Mouse (Mus musculus): Measurements from ENCODE around the gene Aars. TPM values are rescaled to one million over a fixed set of nuclear protein-coding genes. Genes with fewer than 3 reads are reported as not detected.
"Not testable (repeated sequence)": the region's sequence is repeated elsewhere in the genome, so short reads cannot be mapped to it uniquely, and the experiment has no call there.

Gene Aars
- polyA plus RNA-seq, 1 experiment, result not detected

DNA sequence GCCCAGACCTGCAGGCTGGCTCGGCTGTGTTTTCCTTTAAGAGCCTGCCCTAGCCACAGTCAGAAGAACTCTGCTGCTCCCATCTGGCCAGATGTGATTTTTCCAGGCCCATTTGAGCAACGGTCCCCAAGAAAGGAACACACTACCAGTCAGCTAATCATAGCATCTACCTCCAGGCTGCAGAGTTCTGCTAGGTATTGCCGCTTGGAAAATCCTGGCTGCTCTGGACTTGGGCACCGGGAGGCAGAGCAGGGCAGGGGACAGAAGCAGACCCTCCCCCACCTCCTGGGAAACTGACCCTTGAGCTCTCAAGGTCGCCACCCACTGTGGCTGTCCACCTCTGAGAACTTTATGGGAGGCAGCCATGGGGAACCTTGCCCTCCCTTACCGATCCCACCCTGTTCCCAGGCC is 46.9 kb downstream of the Aars start:
- no peak overlapping the region for H3K4me3 ChIP-seq (ENCODE audit: insufficient read depth, low read depth, low read length)
- H3K4me1 ChIP-seq (ENCODE audit: control insufficient read depth, insufficient read depth, low read length), result peaks cover 13% of the 10 kb centered on the region
- TF ChIP-seq POLR2A (IDR thresholded peaks at IDR 0.05; ENCODE audit: insufficient read depth, low read depth, low read length), result no peak
- no peak for TF ChIP-seq CTCF (IDR thresholded peaks at IDR 0.05; ENCODE audit: insufficient read depth, low read depth, low read length)
- 43% methylated on average over 6 of the region's 6 CpGs for WGBS
- no peak overlapping the region for H3K27ac ChIP-seq (ENCODE audit: insufficient read depth, low read depth, low read length)

DNA sequence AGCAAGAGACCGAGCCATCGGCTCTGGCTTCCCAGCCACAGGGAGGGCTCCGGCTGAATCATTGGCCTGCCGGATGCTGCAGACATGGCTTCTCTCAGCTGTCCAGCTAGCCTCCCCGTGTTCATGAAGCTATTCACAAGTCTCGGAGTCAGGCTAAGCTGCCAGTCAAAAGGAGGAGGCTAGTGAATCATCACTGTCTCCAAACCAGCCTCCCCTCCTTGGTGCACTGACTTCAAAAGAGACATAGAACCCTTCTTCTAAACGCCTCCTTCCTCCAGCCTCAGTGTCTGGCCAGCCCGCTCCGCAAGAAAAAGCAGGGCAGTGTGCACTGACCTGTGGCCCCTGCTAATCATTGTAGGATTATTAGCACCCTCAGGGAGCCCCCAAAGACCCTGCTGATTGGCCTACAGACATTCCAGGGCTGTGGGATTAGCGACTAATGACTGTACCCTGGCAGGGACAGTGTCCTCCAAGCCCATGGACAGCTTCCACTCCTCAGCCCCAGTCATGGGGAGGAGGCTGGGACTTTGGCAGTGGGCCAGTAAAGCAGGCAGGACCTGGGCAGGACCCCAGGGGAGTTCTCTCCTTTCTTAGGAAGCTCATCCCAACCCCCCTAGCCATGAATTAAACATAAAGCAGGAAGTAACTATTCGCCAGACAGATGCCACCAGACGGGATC is 48.8 kb downstream of the Aars start:
- no peak for TF ChIP-seq POLR2A (IDR thresholded peaks at IDR 0.05; ENCODE audit: insufficient read depth, low read depth, low read length)
- TF ChIP-seq CTCF (IDR thresholded peaks at IDR 0.05; ENCODE audit: insufficient read depth, low read depth, low read length), result no peak
- H3K27ac ChIP-seq (ENCODE audit: insufficient read depth, low read depth, low read length), result no peak overlapping the region
- 45% methylated on average over 12 of the region's 12 CpGs for WGBS
- peaks cover 13% of the 10 kb centered on the region for H3K4me1 ChIP-seq (ENCODE audit: control insufficient read depth, insufficient read depth, low read length)
- H3K4me3 ChIP-seq (ENCODE audit: insufficient read depth, low read depth, low read length), result no peak overlapping the region

DNA sequence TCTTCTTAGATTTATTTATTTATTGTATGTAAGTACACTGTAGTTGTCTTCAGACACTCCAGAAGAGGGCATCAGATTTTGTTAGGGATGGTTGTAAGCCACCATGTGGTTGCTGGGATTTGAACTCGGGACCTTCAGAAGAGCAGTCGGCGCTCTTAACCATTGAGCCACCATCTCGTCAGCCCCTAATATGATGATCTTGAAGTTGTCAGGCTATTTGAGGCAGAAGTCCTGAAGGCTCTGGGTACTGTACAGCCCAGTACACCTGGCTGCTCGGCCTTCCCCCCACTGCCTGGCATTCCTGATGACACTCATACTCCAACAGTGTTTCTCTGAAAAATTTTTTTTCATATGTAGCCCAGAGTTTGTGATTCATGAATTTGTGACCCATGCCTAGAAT is 51.0 kb downstream of the Aars start:
- H3K4me1 ChIP-seq (ENCODE audit: control insufficient read depth, insufficient read depth, low read length), result peaks cover 13% of the 10 kb centered on the region
- H3K27ac ChIP-seq (ENCODE audit: insufficient read depth, low read depth, low read length); H3K4me3 ChIP-seq (ENCODE audit: insufficient read depth, low read depth, low read length): not testable (repeated sequence)
- WGBS, result 91% methylated on average over 5 of the region's 5 CpGs

GRCm38 (mm10) chr8:111090126-111090525 is 57.2 kb downstream of the Aars start:
- Histone ChIP-seq H3K4me3 (ENCODE audit: insufficient read depth, low read depth, low read length) (no peak overlapping the region), H3K27ac (ENCODE audit: insufficient read depth, low read depth, low read length) (no peak overlapping the region), H3K4me1 (ENCODE audit: control insufficient read depth, insufficient read depth, low read length) (peaks cover 5% of the 10 kb centered on the region; the same call in 1 of the 2 replicates)
- TF ChIP-seq CTCF (IDR thresholded peaks at IDR 0.05; ENCODE audit: insufficient read depth, low read depth, low read length) (no peak), POLR2A (IDR thresholded peaks at IDR 0.05; ENCODE audit: insufficient read depth, low read depth, low read length) (no peak)
- WGBS, result 2% methylated on average over 2 of the region's 2 CpGs

- no peak overlapping the region for H3K4me3 ChIP-seq (ENCODE audit: insufficient read depth, low read depth, low read length)
- TF ChIP-seq CTCF (IDR thresholded peaks at IDR 0.05; ENCODE audit: insufficient read depth, low read depth, low read length), result no peak
- no peak for TF ChIP-seq POLR2A (IDR thresholded peaks at IDR 0.05; ENCODE audit: insufficient read depth, low read depth, low read length)
- H3K4me1 ChIP-seq (ENCODE audit: control insufficient read depth, insufficient read depth, low read length), result peaks cover 10% of the 10 kb centered on the region; the same call in 1 of the 2 replicates
- H3K27ac ChIP-seq (ENCODE audit: insufficient read depth, low read depth, low read length), result no peak overlapping the region
- WGBS, result 51% methylated on average over 7 of the region's 7 CpGs
Measured at GRCm38 (mm10) chr8:111091706-111092105, 58.8 kb downstream of the Aars start.

DNA sequence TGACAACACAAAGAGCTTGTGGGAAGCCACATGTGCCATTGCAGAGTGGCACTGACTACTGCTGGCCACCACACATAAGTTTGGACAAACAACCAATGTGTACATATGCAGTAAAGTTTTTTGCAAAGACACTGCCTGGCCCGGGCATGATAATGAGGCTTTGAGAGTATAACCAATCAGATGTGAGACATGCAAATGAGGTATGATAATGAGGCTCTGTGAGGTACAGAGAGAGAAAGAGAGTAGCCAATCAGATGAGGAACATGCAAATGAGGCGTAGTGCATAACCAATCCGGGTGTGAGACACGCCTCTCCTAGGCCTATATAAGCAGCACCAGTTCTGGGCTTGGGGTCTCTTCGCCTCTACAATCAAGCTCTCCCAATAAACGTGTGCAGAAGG is 59.4 kb downstream of the Aars start, which contains the start of gene Clec18a:
TSS of gene Clec18a (minus strand) at position 101 of the 400 bp plus-strand sequence.
- WGBS, result 86% methylated on average over 6 of the region's 6 CpGs
- H3K4me1 ChIP-seq (ENCODE audit: control insufficient read depth, insufficient read depth, low read length), result peaks cover 10% of the 10 kb centered on the region; the same call in 1 of the 2 replicates
- H3K4me3 ChIP-seq (ENCODE audit: insufficient read depth, low read depth, low read length); H3K27ac ChIP-seq (ENCODE audit: insufficient read depth, low read depth, low read length): not testable (repeated sequence)

GRCm38 (mm10) chr8:111093865-111094718 is 61.1 kb downstream of the Aars start, which contains the start of gene Pdpr:
TSS of gene Pdpr (plus strand) at chr8:111094630.
- 4% methylated on average over 72 of the region's 72 CpGs for WGBS
- TF ChIP-seq POLR2A (IDR thresholded peaks at IDR 0.05; ENCODE audit: insufficient read depth, low read depth, low read length) (peak; percentile 51), CTCF (IDR thresholded peaks at IDR 0.05; ENCODE audit: insufficient read depth, low read depth, low read length) (no peak)
- peak within 1 kb of the TSS; percentile 97 for H3K27ac ChIP-seq (ENCODE audit: insufficient read depth, low read depth, low read length)
- H3K4me1 ChIP-seq (ENCODE audit: control insufficient read depth, insufficient read depth, low read length), result peaks cover 10% of the 10 kb centered on the region; the same call in 1 of the 2 replicates
- H3K4me3 ChIP-seq (ENCODE audit: insufficient read depth, low read depth, low read length), result peak within 1 kb of the TSS; percentile 98

DNA sequence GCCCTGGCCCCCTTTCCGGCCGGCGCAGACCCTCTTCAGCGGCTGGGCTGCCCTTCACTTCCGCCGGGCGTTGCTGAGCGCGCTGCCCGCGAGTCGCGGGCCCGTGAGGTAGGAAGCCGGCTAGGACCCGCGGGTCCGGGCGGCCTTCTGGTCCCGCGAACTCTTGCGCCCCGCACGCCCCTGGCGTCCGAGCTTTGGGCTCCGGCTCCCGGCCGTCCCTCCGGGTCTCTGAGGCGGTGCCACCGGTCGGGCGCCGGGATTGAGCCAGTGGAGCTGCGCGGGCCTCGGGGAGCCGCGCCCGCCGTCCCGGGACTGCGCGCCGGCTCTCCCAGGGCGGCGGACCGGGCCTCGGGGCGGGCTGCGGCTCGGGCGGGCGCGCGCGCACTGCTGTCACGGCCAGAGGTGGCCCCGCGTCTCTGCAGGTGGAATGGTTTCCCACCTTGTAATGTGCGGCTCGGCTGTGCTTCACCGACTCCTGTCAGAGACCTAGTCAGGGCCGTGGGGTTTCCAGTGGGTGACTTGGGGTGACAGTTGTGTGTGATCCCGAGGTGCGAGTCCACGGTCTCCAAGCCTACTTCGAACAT is 61.9 kb downstream of the Aars start:
- Histone ChIP-seq H3K4me1 (ENCODE audit: control insufficient read depth, insufficient read depth, low read length) (peaks cover 10% of the 10 kb centered on the region; the same call in 1 of the 2 replicates), H3K4me3 (ENCODE audit: insufficient read depth, low read depth, low read length) (peak overlapping the region; percentile 98)
- WGBS, result under 1% methylated on average over 69 of the region's 69 CpGs
- H3K27ac ChIP-seq (ENCODE audit: insufficient read depth, low read depth, low read length), result not testable (repeated sequence)

Other genes with a start within 250 kb of the Aars start
- not detected in 2 replicates for gene Il34, start 227.2 kb upstream of the Aars start, polyA plus RNA-seq (2012; ENCODE audit: insufficient read depth, insufficient read length, low replicate concordance, missing spikeins)
- not detected in 2 replicates for gene Cog4, start 186.5 kb upstream of the Aars start, polyA plus RNA-seq (2012; ENCODE audit: insufficient read depth, insufficient read length, low replicate concordance, missing spikeins)
- gene Sf3b3, start 186.4 kb upstream of the Aars start, polyA plus RNA-seq (2012; ENCODE audit: insufficient read depth, insufficient read length, low replicate concordance, missing spikeins), result 172 TPM in 1 of 2 replicates, not detected in the other
- gene Fuk, start 130.7 kb upstream of the Aars start, polyA plus RNA-seq (2012; ENCODE audit: insufficient read depth, insufficient read length, low replicate concordance, missing spikeins), result not detected in 2 replicates
- gene St3gal2, start 113.2 kb upstream of the Aars start, polyA plus RNA-seq (2012; ENCODE audit: insufficient read depth, insufficient read length, low replicate concordance, missing spikeins), result not detected in 2 replicates
- not detected in 2 replicates for gene Ddx19a, start 35.3 kb upstream of the Aars start, polyA plus RNA-seq (2012; ENCODE audit: insufficient read depth, insufficient read length, low replicate concordance, missing spikeins)
- not detected in 2 replicates for gene Ddx19b, start 1.4 kb upstream of the Aars start, polyA plus RNA-seq (2012; ENCODE audit: insufficient read depth, insufficient read length, low replicate concordance, missing spikeins)
- gene Exosc6, start 23.2 kb downstream of the Aars start, polyA plus RNA-seq (2012; ENCODE audit: insufficient read depth, insufficient read length, low replicate concordance, missing spikeins), result not detected in 2 replicates
- gene Clec18a, start 59.3 kb downstream of the Aars start, polyA plus RNA-seq (2012; ENCODE audit: insufficient read depth, insufficient read length, low replicate concordance, missing spikeins), result not detected in 2 replicates
- gene Pdpr, start 61.5 kb downstream of the Aars start, polyA plus RNA-seq (2012; ENCODE audit: insufficient read depth, insufficient read length, low replicate concordance, missing spikeins), result 61.5 TPM in 1 of 2 replicates, not detected in the other
- 57.5 TPM in 1 of 2 replicates, not detected in the other for gene Glg1, start 226.1 kb downstream of the Aars start, polyA plus RNA-seq (2012; ENCODE audit: insufficient read depth, insufficient read length, low replicate concordance, missing spikeins)

Measured in olfactory bulb, adult 2 months (tissue).